Mouse (Mus musculus): ENCODE results near the gene Safb. TPM values are rescaled to one million over a fixed set of nuclear protein-coding genes. Genes with fewer than 3 reads are reported as not detected.

Gene Safb
- 10 to 100 TPM; 59.6 to 68.5 TPM for total RNA-seq (2021)
- long read RNA-seq, experiment 1, transcript Safb-201 (21 exons, 3,106 nt) = major isoform, 41 of 59 reads
- long read RNA-seq, experiment 1, partial matches to known transcripts = 4 of 59 reads
- long read RNA-seq, experiment 1, other reads (novel, unspliced or antisense) = 8 of 59 reads
- long read RNA-seq, experiment 2, transcript Safb-201 (21 exons, 3,106 nt) = major isoform, 21 of 37 reads
- long read RNA-seq, experiment 2, transcript Safb-207 (21 exons, 3,122 nt) = minor isoform, 5 of 37 reads
- long read RNA-seq, experiment 2, partial matches to known transcripts = 2 of 37 reads
- long read RNA-seq, experiment 2, other reads (novel, unspliced or antisense) = 7 of 37 reads

GRCm38 (mm10) chr17:56584257-56585130 is at the start of gene Safb, which contains the start of gene Safb2:
Gene Safb (plus strand): TSS chr17:56584825.
Gene Safb2 (minus strand): TSS chr17:56584585.
- DNase-seq = peak; percentile 98 to 100

GRCm38 (mm10) chr17:56536192-56536591 is 48.4 kb upstream of the Safb start:
- no peak for DNase-seq

- no peak for DNase-seq
Observed at GRCm38 (mm10) chr17:56536874-56537273, 47.8 kb upstream of the Safb start.

- DNase-seq = no peak
Observed at GRCm38 (mm10) chr17:56537912-56538311, 46.7 kb upstream of the Safb start.

GRCm38 (mm10) chr17:56540562-56540975 is 44.1 kb upstream of the Safb start:
- no peak for DNase-seq

GRCm38 (mm10) chr17:56542736-56543135 is 41.9 kb upstream of the Safb start:
- DNase-seq = no peak

- DNase-seq = no peak
Observed at GRCm38 (mm10) chr17:56543684-56544224, 40.9 kb upstream of the Safb start.

GRCm38 (mm10) chr17:56544699-56545387 is 39.8 kb upstream of the Safb start:
- DNase-seq = no peak

- DNase-seq = no peak
Observed at GRCm38 (mm10) chr17:56545945-56546344, 38.7 kb upstream of the Safb start.

GRCm38 (mm10) chr17:56546576-56546975 is 38.0 kb upstream of the Safb start:
- DNase-seq = no peak

GRCm38 (mm10) chr17:56547116-56547845 is 37.3 kb upstream of the Safb start:
- DNase-seq = peak; percentile 33 to 49

- DNase-seq = no peak
Observed at GRCm38 (mm10) chr17:56547846-56548604, 36.6 kb upstream of the Safb start.

- DNase-seq = no peak
Observed at GRCm38 (mm10) chr17:56548605-56549105, 36.0 kb upstream of the Safb start.

GRCm38 (mm10) chr17:56550784-56551475 is 33.7 kb upstream of the Safb start:
- DNase-seq = no peak

- DNase-seq = no peak
Observed at GRCm38 (mm10) chr17:56551841-56552581, 32.6 kb upstream of the Safb start.

- peak; percentile 53 to 83 for DNase-seq
Observed at GRCm38 (mm10) chr17:56552781-56553363, 31.8 kb upstream of the Safb start.

- no peak for DNase-seq
Observed at GRCm38 (mm10) chr17:56554122-56554551, 30.5 kb upstream of the Safb start, which contains the start of gene Gm20219. Gene Gm20219 (minus strand): TSS chr17:56554387.

- peak; percentile 43 to 80 for DNase-seq
Observed at GRCm38 (mm10) chr17:56558448-56558847, 26.2 kb upstream of the Safb start.

GRCm38 (mm10) chr17:56559386-56559785 is 25.2 kb upstream of the Safb start:
- DNase-seq = no peak
